Mouse (Mus musculus) monocyte, adult 2 months (primary cell): ENCODE measurements at regions not wholly inside any gene's neighbourhood (a gene's known extent, or its start where the extent isn't known, plus 50 kb on each side); places are given as distances from the start of the nearest gene placed in this dataset.

Experiments used
- DNase-seq, 2 experiments: peaks; one replicate each; pipeline ENCODE4 v3.0.0; 2022; ENCODE audit warnings: low spot score in 2 of 2, low read depth in 1 of 2

DNA sequence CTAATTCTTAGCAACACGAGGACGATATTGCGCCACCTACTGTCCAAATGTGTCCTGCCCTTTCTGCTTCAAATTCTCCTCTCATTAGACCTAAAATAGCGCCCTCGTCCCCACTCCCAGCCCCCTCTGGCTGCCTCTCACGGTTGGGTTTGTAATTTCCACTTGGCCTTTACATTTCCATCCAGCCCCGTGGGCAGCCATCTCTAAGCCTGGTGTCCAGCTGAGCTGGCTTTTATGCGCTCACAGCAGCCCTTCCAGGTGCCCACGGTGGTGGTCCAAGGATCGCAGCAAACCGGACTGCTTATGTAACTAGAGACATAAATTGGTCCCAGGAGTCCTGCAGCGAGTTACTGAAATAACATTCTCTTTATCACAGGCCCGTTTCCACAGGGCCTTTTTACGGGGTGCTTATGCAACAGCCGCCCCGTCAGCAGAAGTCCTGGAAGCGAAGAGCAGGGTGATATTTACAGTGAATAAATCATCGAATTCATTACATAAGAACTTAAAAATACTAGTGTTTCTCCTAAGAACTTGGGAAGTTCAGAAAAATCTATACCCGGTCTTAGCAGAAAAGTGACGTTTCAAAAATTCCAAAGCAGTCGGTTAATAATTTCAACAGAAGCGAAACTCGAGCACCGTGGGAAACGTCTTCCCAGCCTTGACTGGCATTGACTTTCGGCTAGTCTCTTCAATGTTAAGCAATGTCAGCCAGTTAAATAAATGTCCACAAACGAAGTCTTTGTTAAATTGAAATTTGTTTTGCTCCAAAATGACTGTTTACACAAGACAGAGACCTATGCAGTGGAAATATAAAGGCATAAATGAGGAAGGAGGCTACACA is 57.3 kb upstream of the Cpsf6 start:
- DNase-seq: peak in 1 of 2 experiments; percentile 32

DNA sequence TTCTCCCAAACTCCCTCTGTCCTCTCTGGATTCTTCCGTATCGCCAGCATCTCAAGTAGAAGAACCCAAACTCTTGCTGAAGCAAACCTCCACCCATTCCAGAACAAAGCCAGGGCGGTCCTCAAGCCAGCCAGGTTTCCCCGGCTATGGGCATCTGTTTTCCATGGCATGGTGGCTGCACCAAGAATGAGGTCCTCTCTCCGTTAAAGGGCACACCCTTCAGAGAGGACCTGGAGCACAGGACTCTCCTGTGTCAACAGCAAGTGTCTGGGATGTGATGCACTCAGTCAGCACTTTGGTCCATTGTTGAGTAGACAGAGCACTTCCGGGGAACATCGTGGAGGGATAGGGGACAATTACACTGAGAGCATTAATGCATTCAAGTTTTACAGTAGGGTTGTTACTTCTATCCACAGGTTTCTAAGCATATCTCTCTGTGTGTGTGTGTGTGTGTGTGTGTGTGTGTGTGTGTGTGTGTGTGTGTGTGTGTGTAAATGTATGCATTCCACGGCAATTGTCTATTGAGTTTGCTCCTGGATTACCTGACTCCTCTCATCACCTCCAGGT is 56.6 kb upstream of the Cpsf6 start:
- DNase-seq: no peak

DNA sequence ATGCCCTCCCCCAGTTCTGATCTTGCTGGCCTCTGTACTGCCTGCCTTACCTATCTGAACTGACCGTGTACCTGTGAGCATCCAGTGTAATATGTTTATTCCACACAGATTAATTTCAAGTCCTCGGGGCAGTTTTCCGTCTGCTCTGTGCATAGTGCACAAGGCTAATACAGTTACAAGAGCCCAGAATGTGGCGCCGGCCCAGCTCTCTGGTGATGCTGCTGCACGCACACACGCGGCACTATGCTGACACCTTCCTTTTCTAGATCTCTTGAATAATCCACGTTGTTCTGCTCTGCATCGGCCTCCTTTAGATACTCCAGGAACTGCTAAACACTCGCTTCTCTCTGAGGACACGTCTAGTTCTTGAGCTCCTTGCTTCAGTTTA is 55.9 kb upstream of the Cpsf6 start:
- DNase-seq: no peak

DNA sequence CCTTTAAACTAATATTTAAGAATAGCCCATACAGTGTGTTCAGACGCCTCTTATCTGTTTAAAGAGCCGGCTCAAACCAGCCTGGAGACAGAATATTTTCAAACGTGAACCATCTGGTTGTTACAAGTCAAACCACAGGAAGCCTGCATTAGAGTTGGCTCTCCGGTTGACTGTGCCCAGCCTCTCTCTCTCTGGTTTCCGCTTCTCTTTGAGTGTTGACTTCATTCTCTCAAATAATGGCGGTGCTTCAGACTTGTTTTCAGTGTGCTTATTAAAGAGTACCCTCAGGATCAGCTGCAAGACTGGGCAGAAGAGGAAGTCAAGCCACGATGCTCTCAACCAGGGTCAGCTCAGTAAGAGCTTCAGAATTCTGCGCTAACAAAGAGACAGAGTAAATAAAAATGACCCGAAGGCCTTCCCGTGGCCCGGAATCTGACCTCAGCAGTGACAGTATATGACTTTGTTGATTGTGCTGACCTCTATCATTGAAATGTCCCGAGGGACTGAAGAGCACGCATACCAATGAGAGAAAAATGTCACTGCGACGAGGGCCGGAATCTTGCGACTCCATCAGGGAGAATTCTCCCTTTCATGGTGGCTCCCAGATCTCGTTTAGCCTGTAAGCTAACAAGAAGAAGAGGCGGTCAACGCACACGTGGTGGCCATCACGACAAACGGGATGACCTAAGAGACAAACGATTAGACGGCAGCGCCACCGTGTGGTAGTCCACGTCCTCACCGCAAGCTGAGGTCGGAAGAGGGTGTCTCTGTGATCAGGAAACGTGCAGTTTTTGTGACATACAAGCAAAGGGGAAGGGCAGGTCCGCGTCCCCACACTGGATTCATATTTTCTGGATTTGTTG is 55.3 kb upstream of the Cpsf6 start:
- peak; percentile 77 to 89 for DNase-seq

DNA sequence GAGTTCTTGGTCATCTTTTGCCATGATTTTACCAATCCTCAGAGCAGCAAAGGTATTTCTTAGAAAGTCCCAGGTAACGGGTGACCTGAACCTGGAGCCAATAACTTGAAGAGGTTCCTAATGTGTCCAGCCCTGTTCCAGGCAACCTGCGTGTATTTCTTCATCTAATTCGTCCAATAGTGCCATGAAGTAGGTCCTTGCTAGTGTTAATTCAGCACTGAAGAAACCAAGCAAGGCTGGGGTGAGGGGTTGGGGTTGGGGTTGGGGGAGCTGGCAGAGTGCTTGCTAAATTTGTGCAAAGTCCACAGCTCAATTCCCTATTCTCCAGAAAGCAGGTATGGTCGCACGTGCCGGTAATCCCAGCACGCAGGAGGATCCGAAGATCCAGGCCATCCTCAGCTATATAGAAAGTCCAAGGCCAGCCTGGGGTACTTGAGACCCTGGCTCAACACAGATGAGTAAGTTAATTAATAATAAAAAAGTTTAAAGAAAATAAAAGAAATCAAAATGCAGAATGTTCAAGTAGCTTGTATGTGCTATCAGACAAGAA is 54.6 kb upstream of the Cpsf6 start:
- DNase-seq: no peak

DNA sequence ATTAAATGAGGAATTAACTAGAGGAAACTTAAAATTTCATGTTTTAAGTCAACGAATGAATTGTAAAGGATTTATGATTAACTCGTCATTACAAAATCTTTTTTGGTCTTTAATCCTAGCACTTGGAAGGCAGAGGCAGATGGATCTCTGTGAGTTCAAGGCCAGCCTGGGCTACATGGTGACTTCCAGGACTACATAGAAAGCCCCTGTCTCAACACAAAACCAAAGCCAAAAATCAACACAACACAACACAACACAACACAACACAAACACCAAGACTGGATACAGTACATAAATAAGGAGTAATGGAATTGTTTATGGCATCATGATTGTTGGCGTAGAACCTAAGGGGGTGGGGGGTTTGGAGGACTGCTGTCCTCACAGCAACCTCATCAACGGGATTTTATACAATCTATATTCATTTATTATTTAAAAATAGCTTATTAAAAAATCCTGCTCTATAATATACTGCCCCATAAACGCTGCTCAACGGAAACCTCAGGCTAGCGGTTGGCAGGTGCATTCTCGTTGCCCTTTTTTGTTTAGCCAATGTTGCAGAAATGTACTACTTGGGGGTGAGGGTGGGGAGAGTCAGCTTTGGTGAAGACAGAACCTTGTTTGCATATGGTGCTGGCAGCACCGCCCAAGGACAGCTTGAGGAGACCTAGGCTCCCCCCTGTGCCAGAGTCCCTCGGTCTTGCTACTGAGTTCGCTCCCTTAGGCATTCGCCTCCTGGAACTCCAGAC is 53.9 kb upstream of the Cpsf6 start:
- no peak for DNase-seq

DNA sequence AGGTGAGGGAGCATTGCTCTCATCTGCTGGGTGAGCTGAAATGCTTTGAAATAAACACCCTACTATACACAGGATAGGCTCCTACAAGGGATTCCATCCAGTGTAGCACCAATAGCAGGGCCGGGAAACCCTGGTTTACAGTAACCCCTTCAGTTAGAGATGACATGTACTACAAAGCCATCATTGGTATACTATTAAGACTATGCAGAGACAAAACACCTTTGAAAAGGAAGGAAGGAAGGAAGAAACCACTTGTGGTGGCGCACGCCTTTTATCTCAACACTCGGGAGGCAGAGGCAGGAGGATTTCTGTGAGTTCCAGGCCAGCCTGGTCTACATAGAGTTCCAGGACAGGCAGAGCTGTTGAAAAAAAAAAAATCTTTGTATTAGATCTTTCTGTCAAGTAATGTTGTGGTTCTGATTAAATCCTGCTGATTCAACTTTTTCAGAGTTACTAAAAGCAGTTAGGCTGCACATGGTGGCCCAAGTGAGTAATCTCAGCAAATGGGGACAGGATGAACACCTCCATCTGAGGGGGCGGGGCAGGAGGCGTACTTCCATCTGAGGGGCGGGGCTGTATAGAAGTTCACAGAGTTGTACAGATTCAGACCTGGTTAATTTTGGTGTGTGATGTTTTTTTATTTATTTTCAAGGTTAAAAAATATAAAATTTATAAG is 53.2 kb upstream of the Cpsf6 start:
- DNase-seq: no peak

DNA sequence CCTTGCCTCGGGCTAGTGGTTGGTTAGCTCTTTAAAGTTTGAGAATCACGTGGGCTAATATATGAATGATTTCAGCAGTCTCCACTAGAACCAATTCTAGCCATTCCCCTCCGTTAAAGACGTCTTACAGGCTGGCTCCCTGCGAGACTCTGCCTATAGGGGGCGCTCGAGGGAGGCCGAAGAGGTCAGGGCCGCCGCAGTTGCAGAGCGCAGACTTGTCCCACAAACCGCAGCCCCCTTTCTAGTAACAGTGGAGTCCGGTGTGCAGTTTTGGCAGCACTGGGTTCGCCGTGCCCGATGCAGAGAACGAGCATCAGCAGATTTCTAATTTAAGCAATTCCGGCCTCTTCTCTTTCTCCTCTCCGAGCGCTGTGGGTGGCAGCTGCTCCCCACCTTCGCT is 52.6 kb upstream of the Cpsf6 start:
- peak in 1 of 2 experiments; percentile 46 for DNase-seq

DNA sequence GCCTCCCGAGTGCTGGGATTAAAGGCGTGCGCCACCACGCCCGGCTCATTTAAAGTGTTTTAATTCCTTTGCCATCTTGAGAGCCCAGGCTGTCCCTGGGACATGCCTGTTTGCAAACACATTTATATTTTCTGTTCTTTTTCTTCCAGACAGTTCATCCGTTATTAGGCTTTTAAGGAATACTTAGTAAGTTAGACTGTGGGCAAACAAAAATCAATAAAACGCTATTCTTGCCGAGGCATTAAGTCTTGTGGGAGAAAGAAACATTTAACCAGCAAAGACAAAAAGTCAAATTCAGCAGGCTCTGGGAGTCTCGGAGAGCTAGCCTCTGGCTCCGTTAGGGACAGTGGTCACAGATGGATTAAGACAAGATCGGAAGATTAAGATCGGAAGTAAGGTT is 52.0 kb upstream of the Cpsf6 start:
- DNase-seq: no peak

DNA sequence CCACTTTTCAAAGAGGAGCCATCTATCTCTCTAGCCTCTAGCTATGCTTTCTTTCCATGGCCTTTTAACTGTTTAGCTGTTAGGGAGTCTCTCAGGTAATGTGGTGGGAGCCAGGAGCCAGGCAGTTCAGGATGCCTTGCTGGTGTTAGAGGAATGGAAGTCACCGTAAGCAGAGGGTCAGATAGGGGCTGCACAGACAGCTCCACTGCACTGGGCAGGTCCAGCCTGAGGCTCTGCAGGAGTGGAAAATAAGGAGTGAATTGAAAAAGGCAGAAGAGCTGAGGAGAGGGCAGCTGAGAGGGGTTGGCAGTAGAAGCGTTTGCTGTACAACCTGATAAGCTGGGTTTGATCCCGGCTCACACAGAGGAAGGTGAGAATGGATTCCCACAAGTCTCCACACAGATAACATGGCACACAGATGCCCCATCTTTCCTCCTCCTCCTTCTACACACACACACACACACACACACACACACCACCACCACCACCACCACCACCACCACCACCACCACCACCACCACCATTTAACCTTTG is 51.3 kb upstream of the Cpsf6 start:
- no peak for DNase-seq

DNA sequence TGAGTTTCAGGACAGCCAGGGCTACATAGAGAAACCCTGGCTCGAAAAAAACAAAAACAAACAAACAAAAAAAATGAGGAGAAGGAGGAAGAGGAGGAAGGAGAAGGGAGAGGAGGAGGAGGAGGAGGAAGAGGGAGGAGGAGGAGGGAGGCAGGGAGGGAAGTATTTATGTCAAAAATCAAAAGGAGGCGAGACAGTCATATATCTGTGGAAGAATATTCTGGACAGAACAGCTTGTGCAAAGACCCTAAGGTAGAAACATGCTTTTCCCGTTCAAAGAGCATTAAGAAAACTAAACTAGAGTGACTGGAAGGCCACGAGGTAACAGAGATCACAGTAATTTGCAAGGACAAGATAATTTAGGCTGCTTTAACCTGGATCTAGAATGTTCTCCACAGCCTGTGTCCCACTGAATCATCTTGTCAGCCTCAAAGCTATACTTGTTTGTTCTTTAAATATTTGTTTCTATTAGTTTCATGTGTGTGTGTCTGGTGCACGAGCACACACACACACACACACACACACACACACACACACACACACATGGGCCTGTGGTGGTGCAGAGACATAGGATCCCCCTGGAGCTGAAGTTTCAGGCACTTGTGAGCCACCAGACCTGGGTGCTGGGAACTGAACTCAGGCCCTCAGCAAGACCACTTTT is 50.5 kb upstream of the Cpsf6 start:
- DNase-seq: no peak

DNA sequence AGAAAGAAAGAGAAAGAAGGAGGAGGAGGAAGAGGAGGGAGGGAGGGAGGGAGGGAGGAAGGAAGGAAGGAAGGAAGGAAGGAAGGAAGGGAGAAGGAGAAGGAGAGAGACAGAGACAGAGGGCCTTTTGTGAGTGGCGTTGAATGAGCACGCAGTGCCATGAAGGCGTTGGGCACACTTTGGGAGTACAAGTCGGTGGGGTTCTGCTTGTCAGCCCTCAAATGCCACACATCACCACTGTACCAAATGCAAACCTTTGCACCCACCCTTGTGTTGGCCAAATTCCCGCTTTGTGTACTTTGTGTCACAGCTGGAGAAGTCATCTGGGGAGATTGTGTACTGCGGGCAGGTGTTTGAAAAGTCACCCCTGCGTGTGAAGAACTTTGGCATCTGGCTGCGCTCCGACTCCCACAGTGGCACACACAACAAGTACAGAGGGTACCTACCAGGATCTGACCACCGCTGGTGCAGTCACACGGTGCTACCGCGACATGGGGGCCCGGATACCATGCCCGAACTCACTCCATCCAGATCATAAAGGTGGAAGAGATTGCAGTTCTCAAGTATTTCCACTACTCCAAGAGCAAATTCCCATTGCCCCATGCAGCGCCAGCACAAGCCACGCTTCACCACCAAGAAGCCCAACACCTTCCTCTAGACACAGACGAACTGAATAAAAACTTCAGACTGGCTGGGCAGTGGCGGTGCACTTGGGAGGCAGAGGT is 49.8 kb upstream of the Cpsf6 start:
- DNase-seq: no peak
